Mouse (Mus musculus): Measurements from ENCODE around the gene Gsdma3. TPM values are rescaled to one million over a fixed set of nuclear protein-coding genes. Genes with fewer than 3 reads are reported as not detected.
A peak's percentile ranks its signal among the peaks of the same experiment; 100 is the strongest.

Gene Gsdma3
- total and polyA plus RNA-seq, 3 experiments = not detected

GRCm38 (mm10) chr11:98640091-98640490 lies 13.9 kb downstream of the Gsdma3 start:
- Histone ChIP-seq H3K27ac (ENCODE audit: control insufficient read depth, low read depth, low read length) (no peak overlapping the region), H3K4me1 (ENCODE audit: control insufficient read depth in 1 of 2, insufficient read depth in 2 of 2, low read length in 2 of 2) (peaks cover 5 to 11% of the 10 kb centered on the region in 2 experiments; a peak in 3 of 4 replicates), H3K9me3 (replicated peaks; ENCODE audit: insufficient read depth, low read length) (no peaks in the 10 kb centered on the region), H3K4me3 (ENCODE audit: control insufficient read depth in 1 of 2, insufficient read depth in 1 of 2, low read depth in 2 of 2, low read length in 2 of 2) (no peak overlapping the region), H3K27me3 (ENCODE audit: control insufficient read depth in 1 of 2, insufficient read depth in 2 of 2, low read length in 2 of 2) (peaks cover 8% of the 10 kb centered on the region in 2 experiments), H3K9ac (ENCODE audit: control insufficient read depth, low read depth, low read length, poor library complexity, severe bottlenecking) (no peak overlapping the region), H3K36me3 (ENCODE audit: control insufficient read depth in 1 of 2, insufficient read depth in 2 of 2, low read length in 2 of 2) (peaks cover 0 to 6% of the 10 kb centered on the region in 2 experiments; a peak in 2 of 4 replicates), H3K79me2 (ENCODE audit: control insufficient read depth, insufficient read depth, low read length, poor library complexity) (no peaks in the 10 kb centered on the region)
- peak; percentile 61 for DNase-seq (ENCODE audit: low read depth, low spot score)
- TF ChIP-seq ELF1 (IDR thresholded peaks at IDR 0.05; ENCODE audit: low read depth, low read length) (peak; percentile 33; the same call in 1 of the 2 replicates), TCF12 (IDR thresholded peaks at IDR 0.05; ENCODE audit: low read depth, low read length) (no peak), MEF2A (IDR thresholded peaks at IDR 0.05; ENCODE audit: extremely low read depth, insufficient replicate concordance, low read depth, low read length, poor library complexity, severe bottlenecking) (no peak), BHLHE40 (IDR thresholded peaks at IDR 0.05; ENCODE audit: borderline replicate concordance, low read depth, low read length) (peak; percentile 64; the same call in 1 of the 2 replicates), MXI1 (IDR thresholded peaks at IDR 0.05; ENCODE audit: low read depth, low read length) (peak; percentile 53; the same call in 1 of the 2 replicates)

GRCm38 (mm10) chr11:98644757-98645156 lies 18.6 kb downstream of the Gsdma3 start:
- no peak for TF ChIP-seq ETS1 (IDR thresholded peaks at IDR 0.05; ENCODE audit: low read depth, low read length)
- no peak for TF ChIP-seq POLR2AphosphoS5 (IDR thresholded peaks at IDR 0.05; ENCODE audit: borderline replicate concordance, low read depth, low read length)
- TF ChIP-seq USF2 (IDR thresholded peaks at IDR 0.05; ENCODE audit: borderline replicate concordance in 1 of 2, insufficient read depth in 1 of 2, low read depth in 1 of 2, low read length in 2 of 2) = no peak
- no peak for TF ChIP-seq TCF12 (IDR thresholded peaks at IDR 0.05; ENCODE audit: low read depth, low read length)
- TF ChIP-seq ELF1 (IDR thresholded peaks at IDR 0.05; ENCODE audit: low read depth, low read length) = no peak
- TF ChIP-seq MYC (IDR thresholded peaks at IDR 0.05; ENCODE audit: low read depth, low read length) = no peak
- no peak for TF ChIP-seq CTCF (IDR thresholded peaks at IDR 0.05 in 2 of 3, conservative IDR thresholded peaks at IDR 0.05 in 1 of 3; ENCODE audit: control insufficient read depth in 1 of 3, insufficient read depth in 1 of 3, low read depth in 2 of 3, low read length in 3 of 3, poor library complexity in 1 of 3, severe bottlenecking in 1 of 3)
- TF ChIP-seq ZNF384 (IDR thresholded peaks at IDR 0.05; ENCODE audit: low read depth, low read length) = no peak
- no peak for TF ChIP-seq JUND (IDR thresholded peaks at IDR 0.05; ENCODE audit: low read depth, low read length)
- TF ChIP-seq KAT2A (conservative IDR thresholded peaks at IDR 0.05; ENCODE audit: low read depth, low read length) = no peak
- TF ChIP-seq EP300 (IDR thresholded peaks at IDR 0.05; ENCODE audit: low read depth in 1 of 2, low read length in 2 of 2) = no peak
- TF ChIP-seq HCFC1 (IDR thresholded peaks at IDR 0.05; ENCODE audit: low read depth, low read length) = no peak
- TF ChIP-seq MXI1 (IDR thresholded peaks at IDR 0.05; ENCODE audit: low read depth, low read length) = no peak
- TF ChIP-seq POLR2A (IDR thresholded peaks at IDR 0.05; ENCODE audit: control insufficient read depth in 1 of 2, insufficient read depth in 1 of 2, low read depth in 1 of 2, low read length in 2 of 2, poor library complexity in 1 of 2) = no peak
- TF ChIP-seq RCOR1 (IDR thresholded peaks at IDR 0.05; ENCODE audit: low read depth, low read length) = no peak
- no peak for TF ChIP-seq USF1 (IDR thresholded peaks at IDR 0.05; ENCODE audit: low read depth, low read length)
- no peak for TF ChIP-seq RAD21 (IDR thresholded peaks at IDR 0.05; ENCODE audit: low read depth, low read length)
- TF ChIP-seq GABPA (IDR thresholded peaks at IDR 0.05; ENCODE audit: low read depth, low read length) = no peak
- Histone ChIP-seq H3K9ac (ENCODE audit: control insufficient read depth, low read depth, low read length, poor library complexity, severe bottlenecking) (no peak overlapping the region), H3K36me3 (ENCODE audit: control insufficient read depth in 1 of 2, insufficient read depth in 2 of 2, low read length in 2 of 2) (peaks cover 0 to 2% of the 10 kb centered on the region in 2 experiments; a peak in 2 of 4 replicates), H3K9me3 (replicated peaks; ENCODE audit: insufficient read depth, low read length) (no peaks in the 10 kb centered on the region), H3K4me3 (ENCODE audit: control insufficient read depth in 1 of 2, insufficient read depth in 1 of 2, low read depth in 2 of 2, low read length in 2 of 2) (no peak overlapping the region), H3K27ac (ENCODE audit: control insufficient read depth, low read depth, low read length) (no peak overlapping the region), H3K4me1 (ENCODE audit: control insufficient read depth in 1 of 2, insufficient read depth in 2 of 2, low read length in 2 of 2) (peaks cover under 1% of the 10 kb centered on the region in 2 experiments; a peak in 1 of 4 replicates), H3K27me3 (ENCODE audit: control insufficient read depth in 1 of 2, insufficient read depth in 2 of 2, low read length in 2 of 2) (peaks cover 18 to 23% of the 10 kb centered on the region in 2 experiments), H3K79me2 (ENCODE audit: control insufficient read depth, insufficient read depth, low read length, poor library complexity) (no peaks in the 10 kb centered on the region)
- no peak for DNase-seq (ENCODE audit: low read depth, low spot score)

Measured in MEL (cell line).